Mouse (Mus musculus) CH12.LX (cell line): ENCODE data around the gene Lgals7. TPM values are rescaled to one million over a fixed set of nuclear protein-coding genes. Genes with fewer than 3 reads are reported as not detected.
A peak's percentile ranks its signal among the peaks of the same experiment; 100 is the strongest.

ENCODE experiments used
- DNase-seq: peaks from one replicate; pipeline ENCODE4 v3.0.0-alpha.2; 2013; ENCODE audit errors: extremely low read depth
- H3K27ac ChIP-seq: 2 replicates; pipeline ENCODE4 v1.5.1; 2012; ENCODE audit warnings: low read depth, mild to moderate bottlenecking, control low read depth, moderate library complexity; ENCODE audit not compliant: insufficient read depth
- H3K27me3 ChIP-seq: replicated peaks from 2 replicates; pipeline ENCODE3; 2012; ENCODE audit warnings: inconsistent platforms
- H3K36me3 ChIP-seq, 2 experiments: replicated peaks in 1 of 2; 2 replicates each; pipeline versions ENCODE3 to v1.6.1; 2012; ENCODE audit warnings: inconsistent platforms in 1 of 2, low read length in 1 of 2, mild to moderate bottlenecking in 1 of 2, mixed read lengths in 1 of 2, moderate library complexity in 1 of 2; ENCODE audit not compliant: control insufficient read depth in 1 of 2, insufficient read depth in 1 of 2
- H3K4me1 ChIP-seq, 2 experiments: 2 replicates each; pipeline ENCODE4 v1.6.1; 2012; ENCODE audit warnings: inconsistent platforms in 1 of 2, moderate library complexity in 1 of 2; ENCODE audit not compliant: insufficient read depth in 2 of 2, control insufficient read depth in 1 of 2
- H3K4me2 ChIP-seq: 2 replicates; pipeline ENCODE4 v1.6.1; 2012; ENCODE audit warnings: low read depth, mild to moderate bottlenecking, control low read depth; ENCODE audit not compliant: poor library complexity, insufficient read depth, severe bottlenecking
- H3K4me3 ChIP-seq, 3 experiments: fragments of 150-350 bp in 1 of 3; sonication (generic) in 1 of 3; replicated peaks in 1 of 3; 2 replicates each; pipeline versions ENCODE3 to v1.5.1; 2011 to 2012; ENCODE audit warnings: low read depth in 2 of 3, low read length in 2 of 3, mild to moderate bottlenecking in 2 of 3, moderate library complexity in 2 of 3, control low read depth in 1 of 3, improper control_type of control experiment in 1 of 3, inconsistent platforms in 1 of 3, mixed read lengths in 1 of 3; ENCODE audit not compliant: poor library complexity in 1 of 3
- H3K79me2 ChIP-seq: replicated peaks from 2 replicates; pipeline ENCODE4 v1.6.1; 2012; ENCODE audit warnings: mild to moderate bottlenecking, moderate library complexity; ENCODE audit not compliant: control insufficient read depth, poor library complexity, insufficient read depth, severe bottlenecking; ENCODE audit errors: extremely low read depth
- H3K9ac ChIP-seq: 2 replicates; pipeline ENCODE4 v1.6.1; 2012; ENCODE audit warnings: low read depth, mild to moderate bottlenecking, control low read depth, moderate library complexity; ENCODE audit not compliant: insufficient read depth
- H3K9me3 ChIP-seq: replicated peaks from 2 replicates; pipeline ENCODE3; 2012; ENCODE audit warnings: low read length, inconsistent platforms, mixed read lengths
- CHD2 ChIP-seq: IDR thresholded peaks from 2 replicates; pipeline ENCODE4 v1.6.1; 2011; ENCODE audit warnings: low read length, improper control_type of control experiment
- CTCF ChIP-seq, 2 experiments: IDR thresholded peaks in 1 of 2; conservative IDR thresholded peaks in 1 of 2; 2 replicates each; pipeline ENCODE4 v1.5.1; 2011 to 2012; ENCODE audit warnings: low read depth in 2 of 2, low read length in 2 of 2, improper control_type of control experiment in 1 of 2, inconsistent platforms in 1 of 2, mild to moderate bottlenecking in 1 of 2, moderate library complexity in 1 of 2
- E2F4 ChIP-seq: IDR thresholded peaks from 2 replicates; pipeline ENCODE4 v1.6.1; 2011; ENCODE audit warnings: low read depth, low read length, improper control_type of control experiment; ENCODE audit not compliant: insufficient replicate concordance
- ELF1 ChIP-seq: IDR thresholded peaks from 2 replicates; pipeline ENCODE4 v1.6.1; 2014; ENCODE audit warnings: low read depth, mild to moderate bottlenecking, inconsistent platforms, low read length, improper control_type of control experiment
- EP300 ChIP-seq: IDR thresholded peaks from 2 replicates; pipeline ENCODE4 v1.6.1; 2011; ENCODE audit warnings: low read length, improper control_type of control experiment
- ETS1 ChIP-seq: conservative IDR thresholded peaks from 2 replicates; pipeline ENCODE4 v1.6.1; 2012; ENCODE audit warnings: low read depth, mild to moderate bottlenecking, inconsistent platforms, low read length, improper control_type of control experiment, moderate library complexity
- HCFC1 ChIP-seq: IDR thresholded peaks from 2 replicates; pipeline ENCODE4 v1.6.1; 2012; ENCODE audit warnings: low read depth, mild to moderate bottlenecking, inconsistent platforms, low read length, improper control_type of control experiment
- MAFK ChIP-seq: IDR thresholded peaks from 2 replicates; pipeline ENCODE4 v1.6.1; 2011; ENCODE audit warnings: low read length, improper control_type of control experiment; ENCODE audit not compliant: insufficient replicate concordance
- MAZ ChIP-seq: IDR thresholded peaks from 2 replicates; pipeline ENCODE4 v1.6.1; 2012; ENCODE audit warnings: low read depth, mild to moderate bottlenecking, inconsistent platforms, low read length, improper control_type of control experiment, moderate library complexity
- PAX5 ChIP-seq: IDR thresholded peaks from 2 replicates; pipeline ENCODE4 v1.6.1; 2012; ENCODE audit warnings: low read length, inconsistent platforms, mixed read lengths
- POLR2A ChIP-seq: IDR thresholded peaks from 2 replicates; pipeline ENCODE4 v1.6.1; 2011; ENCODE audit warnings: low read depth, mild to moderate bottlenecking, improper control_type of control experiment, low read length
- RAD21 ChIP-seq: IDR thresholded peaks from 2 replicates; pipeline ENCODE4 v1.6.1; 2011; ENCODE audit warnings: low read depth, mild to moderate bottlenecking, low read length, improper control_type of control experiment, moderate library complexity
- SMC3 ChIP-seq: IDR thresholded peaks from 2 replicates; pipeline ENCODE4 v1.6.1; 2011; ENCODE audit warnings: low read depth, low read length, improper control_type of control experiment
- TBP ChIP-seq: conservative IDR thresholded peaks from 2 replicates; pipeline ENCODE4 v1.6.1; 2011; ENCODE audit warnings: low read depth, low read length, improper control_type of control experiment
- USF1 ChIP-seq: IDR thresholded peaks from 2 replicates; pipeline ENCODE4 v1.6.1; 2014; ENCODE audit warnings: low read depth, mild to moderate bottlenecking, inconsistent platforms, low read length, improper control_type of control experiment
- ZC3H11A ChIP-seq: IDR thresholded peaks from 2 replicates; pipeline ENCODE4 v1.6.1; 2012; ENCODE audit warnings: low read depth, mild to moderate bottlenecking, inconsistent platforms, low read length, improper control_type of control experiment
- dilution Hi-C: fragments of 300-500 bp; cut with MboI; formaldehyde crosslinking; loops from 2 replicates; pipeline ENCODE4 v1.14.3; 2020; ENCODE audit warnings: low sequenced_read_pairs; ENCODE audit not compliant: extremely low pct_unique_long_range_greater_than_20kb, extremely low pct_ligation_motif_present
- in situ Hi-C: fragments of 300-500 bp; cut with MboI; formaldehyde crosslinking; loops from 3 replicates; pipeline ENCODE4 v1.14.3; 2019; ENCODE audit warnings: low sequenced_read_pairs, low pct_ligation_motif_present, low pct_unique_long_range_greater_than_20kb, mixed read lengths
- polyA plus RNA-seq: library from polyadenylated mRNA; unstranded; fragments of >175 nt; gene quantifications from 2 replicates; pipeline ENCODE4 v1.2.1, GENCODE M21; 2012; ENCODE audit warnings: low read depth; ENCODE audit not compliant: insufficient read length
- total RNA-seq, 2 experiments: library from RNA; depleted of rRNA; stranded (reverse); fragments of 300-350 nt in 1 of 2; fragments of >200 nt in 1 of 2; gene quantifications; 2 replicates each; pipeline ENCODE4 v1.2.3; 2012 to 2014

Lgals7 gene
- total and polyA plus RNA-seq, 3 experiments = not detected

GRCm38 (mm10) chr7:28894942-28895341, 31.3 kb downstream of the Lgals7 start:
- Histone ChIP-seq H3K27ac (no peak overlapping the region), H3K4me3 (no peak overlapping the region), H3K4me2 (no peak overlapping the region), H3K9me3 (no peaks in the 10 kb centered on the region), H3K4me1 (no peaks in the 10 kb centered on the region), H3K9ac (no peak overlapping the region)
- in situ Hi-C loops = no loop called here
- TF ChIP-seq ZC3H11A (no peak), TBP (no peak)
- TF ChIP-seq, all 38 proteins: peak for 0
- no peaks in the 10 kb centered on the region for H3K79me2 ChIP-seq
- H3K27me3 ChIP-seq = no peaks in the 10 kb centered on the region
- no peak for DNase-seq
- peaks cover 73 to 98% of the 10 kb centered on the region in 2 experiments for H3K36me3 ChIP-seq
- dilution Hi-C loops = no loop called here

- H3K9me3 ChIP-seq = no peaks in the 10 kb centered on the region
- H3K36me3 ChIP-seq = peaks cover 81 to 98% of the 10 kb centered on the region in 2 experiments
- H3K4me1 ChIP-seq = peaks cover 5 to 14% of the 10 kb centered on the region in 2 experiments; a peak in 3 of 4 replicates
- H3K4me3 ChIP-seq = no peak overlapping the region
- no peak overlapping the region for H3K4me2 ChIP-seq
- no peak overlapping the region for H3K27ac ChIP-seq
- DNase-seq = no peak
- no peaks in the 10 kb centered on the region for H3K27me3 ChIP-seq
- dilution Hi-C loops = no loop called here
- no peak for TF ChIP-seq MAZ
- TF ChIP-seq POLR2A = no peak
- no peak for TF ChIP-seq SMC3
- no peak for TF ChIP-seq MAFK
- TF ChIP-seq PAX5 = no peak
- no peak for TF ChIP-seq ETS1
- TF ChIP-seq HCFC1 = no peak
- no peak for TF ChIP-seq ELF1
- no peak for TF ChIP-seq RAD21
- TF ChIP-seq CHD2 = no peak
- TF ChIP-seq E2F4 = no peak
- no peak for TF ChIP-seq EP300
- TF ChIP-seq, all 38 proteins: peak for 0
- H3K79me2 ChIP-seq = no peaks in the 10 kb centered on the region
- in situ Hi-C loops = no loop called here
- H3K9ac ChIP-seq = no peak overlapping the region
Observed at GRCm38 (mm10) chr7:28897661-28898060, 34.0 kb downstream of the Lgals7 start.

- H3K27me3 ChIP-seq = no peaks in the 10 kb centered on the region
- no peaks in the 10 kb centered on the region for H3K79me2 ChIP-seq
- no peak for DNase-seq
- H3K27ac ChIP-seq = no peak overlapping the region
- H3K4me2 ChIP-seq = no peak overlapping the region
- in situ Hi-C loops (no loop called here), dilution Hi-C loops (no loop called here)
- H3K9ac ChIP-seq = no peak overlapping the region
- TF ChIP-seq USF1 (no peak), CTCF (conservative IDR thresholded peaks at IDR 0.05 in 1 of 2, IDR thresholded peaks at IDR 0.05 in 1 of 2; ENCODE audit: low read depth in 2 of 2, low read length in 2 of 2) (peak in 1 of 2 experiments; percentile 17; a peak in 2 of 4 replicates)
- peaks cover 5 to 14% of the 10 kb centered on the region in 2 experiments; a peak in 3 of 4 replicates for H3K4me1 ChIP-seq
- H3K9me3 ChIP-seq = no peaks in the 10 kb centered on the region
- no peak overlapping the region for H3K4me3 ChIP-seq
- H3K36me3 ChIP-seq = peaks cover 85 to 100% of the 10 kb centered on the region in 2 experiments
Observed at GRCm38 (mm10) chr7:28899972-28900371, 36.3 kb downstream of the Lgals7 start.
